Mouse (Mus musculus) megakaryocyte, embryonic 14.5 days (primary cell): ENCODE measurements at regions not wholly inside any gene's neighbourhood (a gene's known extent, or its start where the extent isn't known, plus 50 kb on each side); places are given as distances from the start of the nearest gene placed in this dataset.

Experiments used
- FLI1 ChIP-seq: IDR thresholded peaks from 2 replicates; pipeline ENCODE4 v1.6.1; 2012; ENCODE audit warnings: low read length, inconsistent platforms, mixed read lengths
- GATA1 ChIP-seq: IDR thresholded peaks from 3 replicates; pipeline ENCODE4 v1.6.1; 2012; ENCODE audit warnings: mixed read lengths, low read length, inconsistent platforms, borderline replicate concordance

GRCm38 (mm10) chr2:115515470-115515869 is 66.0 kb upstream of the BC052040 start:
- no peak for TF ChIP-seq GATA1
- no peak for TF ChIP-seq FLI1
